30 mouse cellular contexts compared by ENCODE assay signal in genomic region chr3:103714236-103714875, GRCm38 (mm10). TPM values are rescaled to one million over a fixed set of nuclear protein-coding genes. Genes with fewer than 3 reads are reported as not detected.
DNase-seq lines count a peak whose midpoint lies in the region; TF ChIP-seq lines count a peak whose summit lies in the region.
"Had no signal": no experiment of that assay in that cellular context is flagged by ENCODE, and none has a peak within 500 bp of the region (broad histone marks: within the 10 kb centered on the region; RNA-seq: fewer than 3 reads in every experiment).

No protein-coding gene starts in this region.

- no peak overlapping the region for H3K27ac ChIP-seq in cerebellum, adult 2 months (ENCODE audit: insufficient read depth, low read length)
- H3K27ac ChIP-seq: heart, adult 2 months; hindbrain, embryonic 14.5 days; kidney, postnatal 0 days; neural tube, embryonic 15.5 days; stomach, postnatal 0 days had no signal

- DNase-seq in cerebellum, postnatal 4 days (ENCODE audit: low spot score in 2 of 2): peak; percentile 6 to 34
- no peak for DNase-seq in cerebellum, adult 2 months
- DNase-seq in ES-CJ7 (ENCODE audit: low read depth, low spot score) (peak; percentile 32), ZHBTc4 (ENCODE audit: low read depth, low spot score) (peak; percentile 72)
- DNase-seq in thymus, postnatal 14 days: peak; percentile 61
- DNase-seq in layer of hippocampus, adult 11-12 months (ENCODE audit: low spot score): no peak
- no peak for DNase-seq in layer of hippocampus, adult 9-10 months (ENCODE audit: low spot score)
- DNase-seq: cerebellum, adult 11 months; cerebellum, postnatal 25 days; forebrain, postnatal 0 days; gastrocnemius, postnatal 25 days; heart, adult 2 months; kidney, adult 2 months had no signal

- H3K4me1 ChIP-seq in cerebellum, adult 2 months (ENCODE audit: control insufficient read depth, insufficient read depth, low read length): no peaks in the 10 kb centered on the region; the same call in 1 of the 2 replicates

- H3K27me3 ChIP-seq in cerebellum, adult 2 months (ENCODE audit: control insufficient read depth, insufficient read depth, low read length): no peaks in the 10 kb centered on the region
- H3K27me3 ChIP-seq: CH12.LX; neural tube, embryonic 15.5 days had no signal

- no peak for TF ChIP-seq CTCF in cerebellum, adult 2 months (IDR thresholded peaks at IDR 0.05; ENCODE audit: borderline replicate concordance, insufficient read depth, low read depth, low read length)

- WGBS in cerebellum, adult 2 months: 79% methylated on average over 7 of the region's 7 CpGs

- no peak overlapping the region for H3K4me3 ChIP-seq in cerebellum, adult 2 months (replicated peaks; ENCODE audit: insufficient read depth, low read depth, low read length)
- H3K4me3 ChIP-seq: heart, adult 2 months; neural tube, embryonic 15.5 days had no signal

- no peak for TF ChIP-seq POLR2A in cerebellum, adult 2 months (IDR thresholded peaks at IDR 0.05; ENCODE audit: borderline replicate concordance, insufficient read depth, low read length)

RNA-seq across cellular contexts. Expression of gene Olfml3, which starts 23.4 kb away (rescaled TPM):
- 5.0 TPM in 2 replicates for polyA plus RNA-seq in cerebellum, adult 2 months (2012; rRNA removed)

RNA-seq across cellular contexts. Expression of gene Gm10964, which starts 24.8 kb away (rescaled TPM):
- not detected in 2 replicates for polyA plus RNA-seq in cerebellum, adult 2 months (2012; rRNA removed)
- polyA plus RNA-seq: embryonic facial prominence, embryonic 14.5 days; forebrain, postnatal 0 days; heart, adult 2 months; heart, embryonic 14.5 days; hindbrain, embryonic 14.5 days; inflammation-experienced regulatory T-cells, adult 6 months; kidney, adult 2 months; kidney, postnatal 0 days; large intestine, adult 2 months; limb, embryonic 11.5 days; liver, adult 2 months; liver, embryonic 16.5 days; lung, postnatal 0 days; midbrain, embryonic 11.5 days; midbrain, postnatal 0 days; neural tube, embryonic 15.5 days; small intestine, adult 2 months; stomach, postnatal 0 days; urinary bladder, adult 2 months had no signal

Comparison
In these comparisons a context has a peak if more than half of its experiments do, and no peak if none do; other contexts are left out.
1. DNase-seq: peak in cerebellum, postnatal 4 days (2 of 2), ES-CJ7 (single experiment), ZHBTc4 (single experiment) and thymus, postnatal 14 days (single experiment); none in cerebellum, adult 2 months (0 of 2), layer of hippocampus, adult 11-12 months (single experiment) and layer of hippocampus, adult 9-10 months (single experiment).